Mouse (Mus musculus) gastrocnemius, postnatal 14 days (tissue): ENCODE results near the gene Zfp62. TPM values are rescaled to one million over a fixed set of nuclear protein-coding genes. Genes with fewer than 3 reads are reported as not detected.

Experiments used
- DNase-seq: peaks from one replicate; pipeline ENCODE4 v3.0.0; 2021; ENCODE audit warnings: mixed read lengths
- intact Hi-C: fragments of 180-260 bp; cut with DNase I; formaldehyde crosslinking; loops from one replicate; pipeline ENCODE4 v1.15.1; 2025; ENCODE audit warnings: low total_unique reads
- total RNA-seq, 2 experiments: library from RNA; stranded (reverse); gene quantifications; 2 replicates each; pipeline ENCODE4 v1.2.3; 2021

Gene Zfp62
- total RNA-seq, 2 experiments from 2014 or later = 16.5 to 18.1 TPM

- DNase-seq = no peak
- intact Hi-C loops = loop anchor here (5.0 kb wide), 1 partner anchor 50 kb away; no protein-coding TSS in a partner anchor
These were observed 500 bp upstream of the Zfp62 start for GRCm38 (mm10) chr11:49202523-49203061.

- DNase-seq = peak; percentile 16
- intact Hi-C loops = loop anchor here (5.0 kb wide), 1 partner anchor 48 kb away; no protein-coding TSS in a partner anchor
These were observed 842 bp downstream of the Zfp62 start for GRCm38 (mm10) chr11:49203771-49204497.

- no peak for DNase-seq
- intact Hi-C loops = no loop called here
These were observed 2.0 kb downstream of the Zfp62 start for GRCm38 (mm10) chr11:49205080-49205590.

GRCm38 (mm10) chr11:49207495-49207894, 4.4 kb downstream of the Zfp62 start:
- intact Hi-C loops = no loop called here
- DNase-seq = no peak

GRCm38 (mm10) chr11:49212577-49212976, 9.5 kb downstream of the Zfp62 start:
- intact Hi-C loops = no loop called here
- DNase-seq = no peak

- intact Hi-C loops = no loop called here
These were observed 10.4 kb downstream of the Zfp62 start for GRCm38 (mm10) chr11:49213505-49213904.

GRCm38 (mm10) chr11:49219271-49219670, 16.2 kb downstream of the Zfp62 start:
- intact Hi-C loops = no loop called here
- no peak for DNase-seq

More at GRCm38 (mm10) chr11:49213505-49213904, 10.4 kb downstream of the Zfp62 start:
- no peak for DNase-seq

- no peak for DNase-seq
These were observed 21.4 kb downstream of the Zfp62 start for GRCm38 (mm10) chr11:49224455-49224854.

GRCm38 (mm10) chr11:49232781-49233180, 29.7 kb downstream of the Zfp62 start:
- DNase-seq = no peak
- intact Hi-C loops = no loop called here

More at GRCm38 (mm10) chr11:49224455-49224854, 21.4 kb downstream of the Zfp62 start:
- intact Hi-C loops = no loop called here

GRCm38 (mm10) chr11:49235459-49236207, 32.5 kb downstream of the Zfp62 start:
- no peak for DNase-seq
- intact Hi-C loops = no loop called here

GRCm38 (mm10) chr11:49236891-49237290, 33.8 kb downstream of the Zfp62 start:
- DNase-seq = no peak
- intact Hi-C loops = no loop called here

GRCm38 (mm10) chr11:49237532-49237931, 34.4 kb downstream of the Zfp62 start:
- no peak for DNase-seq
- intact Hi-C loops = no loop called here

GRCm38 (mm10) chr11:49240310-49240709, 37.2 kb downstream of the Zfp62 start:
- intact Hi-C loops = no loop called here
- DNase-seq = no peak

GRCm38 (mm10) chr11:49240874-49241273, 37.8 kb downstream of the Zfp62 start:
- intact Hi-C loops = no loop called here
- no peak for DNase-seq

- intact Hi-C loops = no loop called here
- no peak for DNase-seq
These were observed 38.4 kb downstream of the Zfp62 start for GRCm38 (mm10) chr11:49241471-49241870.

- no peak for DNase-seq
- intact Hi-C loops = no loop called here
These were observed 40.0 kb downstream of the Zfp62 start for GRCm38 (mm10) chr11:49242944-49243626.

- peak; percentile 95 for DNase-seq
- intact Hi-C loops = no loop called here
These were observed 40.9 kb downstream of the Zfp62 start, which contains the start of gene Mgat1 for GRCm38 (mm10) chr11:49243727-49244594. TSS of gene Mgat1 (plus strand) at chr11:49244191.

GRCm38 (mm10) chr11:49244595-49244930, 41.5 kb downstream of the Zfp62 start:
- DNase-seq = no peak
- intact Hi-C loops = no loop called here

GRCm38 (mm10) chr11:49245176-49245575, 42.1 kb downstream of the Zfp62 start:
- peak; percentile 46 for DNase-seq
- intact Hi-C loops = no loop called here
